Mouse (Mus musculus): ENCODE results near the gene Trim7. TPM values are rescaled to one million over a fixed set of nuclear protein-coding genes. Genes with fewer than 3 reads are reported as not detected.

Gene Trim7
- polyA plus RNA-seq, 1 experiment from 2014 or later = 1.4 TPM

GRCm38 (mm10) chr11:48852190-48852589 lies 26.2 kb downstream of the Trim7 start:
- Histone ChIP-seq H3K4me2 (peak overlapping the region; percentile 92; the same call in 1 of the 2 replicates), H3K27ac (ENCODE audit: low read depth) (no peak overlapping the region), H3K4me1 (ENCODE audit: insufficient read depth) (no peaks in the 10 kb centered on the region), H3K27me3 (ENCODE audit: insufficient read depth, low read length) (no peaks in the 10 kb centered on the region), H3K9me3 (ENCODE audit: low read depth, low read length) (no peaks in the 10 kb centered on the region), H3K36me3 (ENCODE audit: insufficient read depth) (no peaks in the 10 kb centered on the region), H3K4me3 (ENCODE audit: low read depth, low read length) (no peak overlapping the region), H3K9ac (no peak overlapping the region)
- no peak for DNase-seq
- 76% methylated on average over 4 of the region's 4 CpGs for WGBS
- TF ChIP-seq CTCF (IDR thresholded peaks at IDR 0.05; ENCODE audit: low read depth) = no peak
- ATAC-seq (ENCODE audit: insufficient read depth) = no peak

DNA sequence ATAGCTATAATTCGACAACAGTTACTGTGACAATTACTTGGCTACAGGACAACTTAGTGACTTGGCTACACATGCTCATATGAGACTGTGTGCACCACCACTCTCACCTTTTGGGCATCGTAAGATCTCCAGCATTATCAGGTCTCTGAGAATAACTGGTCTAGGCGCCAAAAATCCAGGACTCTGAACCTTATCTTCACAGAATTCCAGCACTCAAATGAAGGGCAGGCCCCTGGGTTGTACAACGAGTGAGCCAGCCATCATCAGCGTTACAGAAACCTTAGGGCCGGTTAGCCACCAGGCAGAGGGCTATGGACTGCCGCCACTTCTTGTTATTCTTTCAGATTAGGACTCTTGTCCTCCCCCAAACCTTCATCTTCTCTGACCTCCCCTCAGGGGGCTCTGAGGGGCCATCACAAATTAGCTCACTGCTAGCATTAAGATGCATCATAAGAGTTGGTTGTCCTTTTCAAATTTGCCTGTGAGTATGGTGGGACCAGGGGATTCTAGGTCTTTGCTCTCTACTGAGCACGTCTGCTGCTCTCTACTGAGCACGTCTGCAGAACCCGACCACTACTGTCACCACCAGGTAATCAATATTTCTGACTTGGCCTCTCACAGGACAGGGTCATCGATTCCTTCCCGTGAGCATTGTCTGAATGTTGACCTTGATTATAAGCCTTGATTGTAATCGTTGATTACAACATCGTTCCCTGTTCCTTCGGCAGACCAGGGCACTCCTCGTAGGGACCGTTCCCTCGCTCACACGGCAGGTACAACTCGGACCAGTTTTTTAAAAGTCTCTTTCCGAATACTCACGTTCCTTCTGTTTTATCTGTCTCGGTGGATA lies 26.9 kb downstream of the Trim7 start:
- no peaks in the 10 kb centered on the region for H3K27me3 ChIP-seq (ENCODE audit: insufficient read depth, low read length)
- no peak overlapping the region for H3K27ac ChIP-seq (ENCODE audit: low read depth)
- H3K4me1 ChIP-seq (ENCODE audit: insufficient read depth) = no peaks in the 10 kb centered on the region
- TF ChIP-seq CTCF (IDR thresholded peaks at IDR 0.05; ENCODE audit: low read depth) = no peak
- no peaks in the 10 kb centered on the region for H3K9me3 ChIP-seq (ENCODE audit: low read depth, low read length)
- peak overlapping the region; percentile 47 for H3K4me3 ChIP-seq (ENCODE audit: low read depth, low read length)
- H3K36me3 ChIP-seq (ENCODE audit: insufficient read depth) = no peaks in the 10 kb centered on the region
- WGBS = 7% methylated on average over 23 of the region's 23 CpGs
- peak overlapping the region; percentile 42 for H3K9ac ChIP-seq
- H3K4me2 ChIP-seq = peak overlapping the region; percentile 92
- DNase-seq (no peak), ATAC-seq (ENCODE audit: insufficient read depth) (peak; percentile 5; the same call in 1 of the 2 replicates)

GRCm38 (mm10) chr11:48853474-48854180 lies 27.7 kb downstream of the Trim7 start:
- no peak overlapping the region for H3K27ac ChIP-seq (ENCODE audit: low read depth)

DNA sequence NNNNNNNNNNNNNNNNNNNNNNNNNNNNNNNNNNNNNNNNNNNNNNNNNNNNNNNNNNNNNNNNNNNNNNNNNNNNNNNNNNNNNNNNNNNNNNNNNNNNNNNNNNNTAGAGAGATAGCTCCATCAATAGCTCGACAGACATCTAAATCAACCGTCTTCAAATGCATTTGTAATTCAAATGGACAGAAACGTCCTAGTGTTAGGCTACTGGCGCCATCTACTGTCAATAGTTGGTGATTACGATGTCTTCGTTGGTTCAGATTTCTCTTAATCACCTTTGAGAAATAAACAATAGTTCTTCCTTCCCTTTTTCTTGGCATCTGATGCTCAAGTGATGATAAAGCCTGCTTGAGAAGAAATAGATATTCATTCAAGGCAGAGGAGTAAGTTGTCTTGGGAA lies 33.1 kb downstream of the Trim7 start:
- peak overlapping the region; percentile 47 for H3K4me3 ChIP-seq (ENCODE audit: low read depth, low read length)
- peak overlapping the region; percentile 92 for H3K4me2 ChIP-seq
- ATAC-seq (ENCODE audit: insufficient read depth) (no peak), DNase-seq (peak; percentile 94)
- H3K27ac ChIP-seq (ENCODE audit: low read depth) = no peak overlapping the region
- no peaks in the 10 kb centered on the region for H3K9me3 ChIP-seq (ENCODE audit: low read depth, low read length)
- no peak overlapping the region for H3K9ac ChIP-seq
- H3K36me3 ChIP-seq (ENCODE audit: insufficient read depth) = no peaks in the 10 kb centered on the region
- no peaks in the 10 kb centered on the region for H3K27me3 ChIP-seq (ENCODE audit: insufficient read depth, low read length)
- TF ChIP-seq CTCF (IDR thresholded peaks at IDR 0.05; ENCODE audit: low read depth) = peak; percentile 85
- 0% methylated on average over 6 of the region's 6 CpGs for WGBS
- H3K4me1 ChIP-seq (ENCODE audit: insufficient read depth) = no peaks in the 10 kb centered on the region

More at GRCm38 (mm10) chr11:48853474-48854180, 27.7 kb downstream of the Trim7 start:
- no peaks in the 10 kb centered on the region for H3K4me1 ChIP-seq (ENCODE audit: insufficient read depth)
- TF ChIP-seq CTCF (IDR thresholded peaks at IDR 0.05; ENCODE audit: low read depth) = peak; percentile 48
- peak overlapping the region; percentile 92 for H3K4me2 ChIP-seq
- WGBS = under 1% methylated on average over 31 of the region's 31 CpGs
- peak overlapping the region; percentile 44 for H3K9ac ChIP-seq
- DNase-seq (peak; percentile 95), ATAC-seq (ENCODE audit: insufficient read depth) (peak; percentile 67)
- peak overlapping the region; percentile 47 for H3K4me3 ChIP-seq (ENCODE audit: low read depth, low read length)
- no peaks in the 10 kb centered on the region for H3K27me3 ChIP-seq (ENCODE audit: insufficient read depth, low read length)
- H3K9me3 ChIP-seq (ENCODE audit: low read depth, low read length) = no peaks in the 10 kb centered on the region
- H3K36me3 ChIP-seq (ENCODE audit: insufficient read depth) = no peaks in the 10 kb centered on the region

DNA sequence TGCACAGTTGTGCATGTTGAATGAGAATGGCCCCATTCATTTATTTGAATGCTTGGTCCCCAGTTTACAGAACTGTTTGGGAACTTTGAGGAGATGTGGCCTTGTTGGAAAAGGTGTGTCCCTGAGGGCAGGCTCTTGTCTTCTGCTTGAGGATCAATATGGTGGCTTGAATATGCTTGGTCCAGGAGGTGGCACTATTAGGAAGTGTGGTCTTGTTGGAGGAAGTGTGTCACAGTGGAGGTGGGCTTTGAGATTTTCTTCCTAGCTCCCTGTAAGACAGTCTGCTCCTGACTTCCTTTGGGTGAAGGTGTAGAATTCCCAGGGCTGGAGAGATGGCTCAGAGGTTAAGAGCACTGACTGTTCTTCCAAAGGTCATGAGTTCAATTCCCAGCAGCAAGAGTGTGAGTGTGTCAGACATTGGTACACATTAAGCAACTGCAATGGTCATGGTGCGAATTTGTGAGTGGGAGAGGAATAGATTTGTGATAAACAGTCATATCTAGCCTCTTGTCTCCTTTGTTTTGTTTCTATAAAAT lies 36.9 kb downstream of the Trim7 start:
- no peak overlapping the region for H3K9ac ChIP-seq
- TF ChIP-seq CTCF (IDR thresholded peaks at IDR 0.05; ENCODE audit: low read depth) = no peak
- H3K4me2 ChIP-seq = no peak overlapping the region
- DNase-seq (no peak), ATAC-seq (ENCODE audit: insufficient read depth) (no peak)
- no peak overlapping the region for H3K4me3 ChIP-seq (ENCODE audit: low read depth, low read length)
- no peaks in the 10 kb centered on the region for H3K4me1 ChIP-seq (ENCODE audit: insufficient read depth)
- no peaks in the 10 kb centered on the region for H3K36me3 ChIP-seq (ENCODE audit: insufficient read depth)
- no peak overlapping the region for H3K27ac ChIP-seq (ENCODE audit: low read depth)
- H3K27me3 ChIP-seq (ENCODE audit: insufficient read depth, low read length) = no peaks in the 10 kb centered on the region
- no peaks in the 10 kb centered on the region for H3K9me3 ChIP-seq (ENCODE audit: low read depth, low read length)
- 56% methylated on average over 1 of the region's 1 CpGs for WGBS

DNA sequence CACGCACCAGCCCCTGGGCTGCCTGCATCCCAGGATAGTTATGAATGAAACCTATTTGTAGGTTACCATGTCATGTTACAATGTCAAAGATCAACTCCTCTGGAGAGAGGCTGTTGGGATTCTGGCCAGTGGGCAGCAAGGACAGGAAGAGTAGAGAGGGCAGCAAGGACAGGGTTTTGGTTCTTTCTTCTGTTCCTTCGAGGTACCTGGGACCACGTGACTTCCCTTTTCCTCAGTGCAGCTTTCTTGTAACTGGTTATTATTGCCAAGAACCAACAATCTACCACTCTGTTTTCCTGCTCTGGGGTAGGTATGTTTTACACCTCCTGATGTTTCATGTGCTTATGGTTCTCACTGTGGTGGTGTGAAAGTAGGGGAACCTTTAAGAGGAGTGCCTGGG lies 37.9 kb downstream of the Trim7 start:
- 80% methylated on average over 3 of the region's 3 CpGs for WGBS
- H3K9ac ChIP-seq = no peak overlapping the region
- no peaks in the 10 kb centered on the region for H3K36me3 ChIP-seq (ENCODE audit: insufficient read depth)
- no peaks in the 10 kb centered on the region for H3K27me3 ChIP-seq (ENCODE audit: insufficient read depth, low read length)
- ATAC-seq (ENCODE audit: insufficient read depth) (no peak), DNase-seq (no peak)
- H3K4me3 ChIP-seq (ENCODE audit: low read depth, low read length) = no peak overlapping the region
- no peak overlapping the region for H3K4me2 ChIP-seq
- no peak for TF ChIP-seq CTCF (IDR thresholded peaks at IDR 0.05; ENCODE audit: low read depth)
- H3K27ac ChIP-seq (ENCODE audit: low read depth) = no peak overlapping the region
- no peaks in the 10 kb centered on the region for H3K4me1 ChIP-seq (ENCODE audit: insufficient read depth)
- H3K9me3 ChIP-seq (ENCODE audit: low read depth, low read length) = no peaks in the 10 kb centered on the region

DNA sequence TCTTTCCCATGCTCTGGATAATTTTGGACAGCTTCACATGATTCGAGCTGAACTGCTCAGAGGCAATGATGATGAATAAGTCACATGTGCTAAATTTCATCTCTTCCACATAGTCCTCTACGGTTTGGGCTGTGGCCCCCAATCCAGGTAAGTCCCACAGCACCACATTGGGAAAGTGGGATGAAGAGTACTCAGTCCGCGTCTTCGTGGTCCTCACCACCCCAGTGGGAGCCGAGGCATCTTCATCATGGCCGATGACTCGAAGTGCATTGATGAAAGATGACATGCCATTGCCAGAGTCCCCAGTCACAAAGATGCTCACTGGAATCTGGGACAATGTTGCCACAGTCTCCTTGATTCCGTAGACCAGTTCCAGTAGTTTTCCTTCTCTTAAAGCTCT lies 40.5 kb downstream of the Trim7 start:
- WGBS = 93% methylated on average over 9 of the region's 9 CpGs
- no peak for TF ChIP-seq CTCF (IDR thresholded peaks at IDR 0.05; ENCODE audit: low read depth)

More for the DNA sequence above, 40.5 kb downstream of the Trim7 start:
- no peaks in the 10 kb centered on the region for H3K27me3 ChIP-seq (ENCODE audit: insufficient read depth, low read length)
- no peak overlapping the region for H3K27ac ChIP-seq (ENCODE audit: low read depth)
- H3K9me3 ChIP-seq (ENCODE audit: low read depth, low read length) = no peaks in the 10 kb centered on the region
- DNase-seq = no peak
- H3K4me3 ChIP-seq (ENCODE audit: low read depth, low read length) = no peak overlapping the region
- ATAC-seq (ENCODE audit: insufficient read depth) = no peak
- H3K36me3 ChIP-seq (ENCODE audit: insufficient read depth) = no peaks in the 10 kb centered on the region
- no peak overlapping the region for H3K9ac ChIP-seq
- 0 out of 2 replicates have a peak, but pooled peaks cover 6% of the 10 kb centered on the region for H3K4me1 ChIP-seq (ENCODE audit: insufficient read depth)
- no peak overlapping the region for H3K4me2 ChIP-seq

Data from lung, embryonic 14.5 days (tissue).